Mouse (Mus musculus) midbrain, embryonic 14.5 days (tissue): ENCODE measurements around the gene Sspo. TPM values are rescaled to one million over a fixed set of nuclear protein-coding genes. Genes with fewer than 3 reads are reported as not detected.

Experiments used
- ATAC-seq: fragments of 200-750 bp; cut with Nextera tagmentation; 2 replicates; pipeline ENCODE4 v1.8.0; 2017; ENCODE audit warnings: moderate number of reproducible peaks, moderate library complexity; ENCODE audit not compliant: low FRiP score, low TSS enrichment
- DNase-seq: peaks from one replicate; pipeline ENCODE4 v3.0.0-alpha.2; 2015
- H3K27ac ChIP-seq: fragments of 300-500 bp; sonication (generic); replicated peaks from 2 replicates; pipeline ENCODE4 v1.5.1; 2014; ENCODE audit warnings: mild to moderate bottlenecking, low read depth, low read length, moderate library complexity
- H3K27me3 ChIP-seq: fragments of 300-500 bp; sonication (generic); 2 replicates; pipeline ENCODE4 v1.6.1; 2014; ENCODE audit warnings: low read length, control low read depth, mixed read lengths; ENCODE audit not compliant: control insufficient read depth, insufficient read depth
- H3K36me3 ChIP-seq: fragments of 300-500 bp; sonication (generic); 2 replicates; pipeline ENCODE4 v1.6.1; 2014; ENCODE audit warnings: low read length, control low read depth; ENCODE audit not compliant: control insufficient read depth, insufficient read depth
- H3K4me1 ChIP-seq: fragments of 300-500 bp; sonication (generic); 2 replicates; pipeline ENCODE4 v1.6.1; 2014; ENCODE audit warnings: mild to moderate bottlenecking, antibody characterized with exemption, low read length, control low read depth; ENCODE audit not compliant: control insufficient read depth, insufficient read depth
- H3K4me2 ChIP-seq: fragments of 300-500 bp; sonication (generic); 2 replicates; pipeline ENCODE4 v1.6.1; 2014; ENCODE audit warnings: mild to moderate bottlenecking, low read length, moderate library complexity
- H3K4me3 ChIP-seq: fragments of 300-500 bp; sonication (generic); replicated peaks from 2 replicates; pipeline ENCODE4 v1.5.1; 2014; ENCODE audit warnings: low read depth, low read length
- H3K9ac ChIP-seq: fragments of 300-500 bp; sonication (generic); replicated peaks from 2 replicates; pipeline ENCODE4 v1.6.1; 2014; ENCODE audit warnings: mild to moderate bottlenecking, low read length, moderate library complexity
- H3K9me3 ChIP-seq: fragments of 300-500 bp; sonication (generic); 2 replicates; pipeline ENCODE4 v1.6.1; 2016; ENCODE audit warnings: low read length, control low read depth, mixed read lengths; ENCODE audit not compliant: control insufficient read depth
- WGBS: fragments of 180-500 bp; shearing (Covaris S2); extraction: QIAGEN DNeasy Blood & Tissue Kit; methylation state at CpG from one replicate; pipeline ENCODE4 v1.1.7; 2014; 5-methylcytosine and 5-hydroxymethylcytosine counted together
- polyA plus RNA-seq: library from polyadenylated mRNA; unstranded; fragments of >200 nt; fragmentation: Nextera tagmentation; extraction: Ambion mirVana; gene quantifications from 2 replicates; pipeline ENCODE4 v1.2.1, GENCODE M21; 2014

Sspo gene
- polyA plus RNA-seq, 1 experiment from 2014 or later: 0.49 TPM

GRCm38 (mm10) chr6:48414886-48415285, 33.1 kb upstream of the Sspo start:
- H3K4me1 ChIP-seq: no peaks in the 10 kb centered on the region
- no peak for ATAC-seq
- H3K4me3 ChIP-seq: no peak overlapping the region
- H3K27ac ChIP-seq: no peak overlapping the region
- H3K27me3 ChIP-seq: no peaks in the 10 kb centered on the region
- no peak overlapping the region for H3K4me2 ChIP-seq
- peaks cover 87% of the 10 kb centered on the region for H3K36me3 ChIP-seq
- WGBS: 88% methylated on average over 1 of the region's 1 CpGs
- H3K9me3 ChIP-seq: no peaks in the 10 kb centered on the region
- no peak overlapping the region for H3K9ac ChIP-seq
- DNase-seq: no peak

GRCm38 (mm10) chr6:48415636-48416035, 32.4 kb upstream of the Sspo start:
- no peaks in the 10 kb centered on the region for H3K9me3 ChIP-seq
- no peaks in the 10 kb centered on the region for H3K27me3 ChIP-seq
- no peak overlapping the region for H3K27ac ChIP-seq
- ATAC-seq (no peak), DNase-seq (no peak)
- 94% methylated on average over 7 of the region's 7 CpGs for WGBS
- no peak overlapping the region for H3K4me3 ChIP-seq
- H3K4me1 ChIP-seq: 0 out of 2 replicates have a peak, but pooled peaks cover 2% of the 10 kb centered on the region
- no peak overlapping the region for H3K4me2 ChIP-seq
- no peak overlapping the region for H3K9ac ChIP-seq
- peaks cover 80% of the 10 kb centered on the region for H3K36me3 ChIP-seq

- H3K27ac ChIP-seq: no peak overlapping the region
- H3K36me3 ChIP-seq: peaks cover 71% of the 10 kb centered on the region
- no peak overlapping the region for H3K9ac ChIP-seq
- 0 out of 2 replicates have a peak, but pooled peaks cover 3% of the 10 kb centered on the region for H3K4me1 ChIP-seq
- DNase-seq: no peak
- no peak overlapping the region for H3K4me3 ChIP-seq
- no peak overlapping the region for H3K4me2 ChIP-seq
- no peaks in the 10 kb centered on the region for H3K9me3 ChIP-seq
- ATAC-seq: no peak
- H3K27me3 ChIP-seq: no peaks in the 10 kb centered on the region
- WGBS: 91% methylated on average over 2 of the region's 2 CpGs
Observed at GRCm38 (mm10) chr6:48416486-48416885, 31.5 kb upstream of the Sspo start.

- Histone ChIP-seq H3K27ac (0 out of 2 replicates have a peak overlapping the region, but pooled peaks have one; percentile 20), H3K9me3 (no peaks in the 10 kb centered on the region), H3K4me3 (no peak overlapping the region), H3K4me1 (0 out of 2 replicates have a peak, but pooled peaks cover 3% of the 10 kb centered on the region), H3K36me3 (peaks cover 30% of the 10 kb centered on the region), H3K9ac (no peak overlapping the region), H3K4me2 (no peak overlapping the region), H3K27me3 (no peaks in the 10 kb centered on the region)
- WGBS: 24% methylated on average over 2 of the region's 2 CpGs
- ATAC-seq: no peak; the same call in 1 of the 2 replicates
- no peak for DNase-seq
Observed at GRCm38 (mm10) chr6:48420647-48421046, 27.4 kb upstream of the Sspo start.

GRCm38 (mm10) chr6:48423336-48423735, 24.7 kb upstream of the Sspo start:
- 82% methylated on average over 3 of the region's 3 CpGs for WGBS
- Histone ChIP-seq H3K4me3 (no peak overlapping the region), H3K4me1 (0 out of 2 replicates have a peak, but pooled peaks cover 3% of the 10 kb centered on the region), H3K9me3 (no peaks in the 10 kb centered on the region), H3K4me2 (no peak overlapping the region), H3K27ac (no peak overlapping the region), H3K27me3 (no peaks in the 10 kb centered on the region), H3K9ac (no peak overlapping the region), H3K36me3 (peaks cover 6% of the 10 kb centered on the region; the same call in 1 of the 2 replicates)
- no peak for ATAC-seq
- no peak for DNase-seq

GRCm38 (mm10) chr6:48424074-48424473, 24.0 kb upstream of the Sspo start:
- no peak overlapping the region for H3K9ac ChIP-seq
- no peaks in the 10 kb centered on the region for H3K36me3 ChIP-seq
- DNase-seq (no peak), ATAC-seq (no peak)
- no peak overlapping the region for H3K4me2 ChIP-seq
- no peak overlapping the region for H3K27ac ChIP-seq
- H3K4me3 ChIP-seq: no peak overlapping the region
- whole genome bisulfite sequencing: 67% methylated on average over 5 of the region's 5 CpGs
- no peaks in the 10 kb centered on the region for H3K27me3 ChIP-seq
- 0 out of 2 replicates have a peak, but pooled peaks cover 3% of the 10 kb centered on the region for H3K4me1 ChIP-seq
- H3K9me3 ChIP-seq: no peaks in the 10 kb centered on the region

- 79% methylated on average over 5 of the region's 5 CpGs for WGBS
- no peak for DNase-seq
Observed at GRCm38 (mm10) chr6:48426956-48427355, 21.1 kb upstream of the Sspo start.

GRCm38 (mm10) chr6:48428769-48429557, 19.1 kb upstream of the Sspo start:
- H3K9me3 ChIP-seq: no peaks in the 10 kb centered on the region
- no peak overlapping the region for H3K9ac ChIP-seq
- H3K27ac ChIP-seq: no peak overlapping the region
- no peaks in the 10 kb centered on the region for H3K4me1 ChIP-seq
- no peak overlapping the region for H3K4me3 ChIP-seq
- DNase-seq (no peak), ATAC-seq (no peak)
- no peaks in the 10 kb centered on the region for H3K27me3 ChIP-seq
- H3K36me3 ChIP-seq: no peaks in the 10 kb centered on the region
- whole genome bisulfite sequencing: 71% methylated on average over 4 of the region's 4 CpGs
- no peak overlapping the region for H3K4me2 ChIP-seq

More at GRCm38 (mm10) chr6:48426956-48427355, 21.1 kb upstream of the Sspo start:
- Histone ChIP-seq H3K4me2 (no peak overlapping the region), H3K9ac (no peak overlapping the region), H3K4me3 (no peak overlapping the region), H3K36me3 (no peaks in the 10 kb centered on the region), H3K9me3 (no peaks in the 10 kb centered on the region), H3K4me1 (no peaks in the 10 kb centered on the region), H3K27ac (no peak overlapping the region), H3K27me3 (no peaks in the 10 kb centered on the region)
- ATAC-seq: no peak

- no peaks in the 10 kb centered on the region for H3K4me1 ChIP-seq
- ATAC-seq (no peak), DNase-seq (no peak)
- no peak overlapping the region for H3K27ac ChIP-seq
- WGBS: 75% methylated on average over 5 of the region's 5 CpGs
- H3K9ac ChIP-seq: no peak overlapping the region
- no peaks in the 10 kb centered on the region for H3K9me3 ChIP-seq
- no peak overlapping the region for H3K4me2 ChIP-seq
- H3K27me3 ChIP-seq: no peaks in the 10 kb centered on the region
- no peak overlapping the region for H3K4me3 ChIP-seq
- H3K36me3 ChIP-seq: no peaks in the 10 kb centered on the region
Observed at GRCm38 (mm10) chr6:48430748-48431147, 17.3 kb upstream of the Sspo start.
